Mouse (Mus musculus) left cerebral cortex, adult 2 months (tissue): ENCODE data around the gene Foxn3. TPM values are rescaled to one million over a fixed set of nuclear protein-coding genes. Genes with fewer than 3 reads are reported as not detected.

Experiments used
- DNase-seq, 2 experiments: peaks; one replicate each; pipeline ENCODE4 v3.0.0; 2021 to 2022; ENCODE audit warnings: low spot score in 2 of 2, mixed read lengths in 1 of 2; ENCODE audit errors: extremely low spot score in 1 of 2
- H3K27ac ChIP-seq: fragments of 200-600 bp; 2 replicates; pipeline ENCODE4 v1.8.1; 2022
- H3K4me3 ChIP-seq: fragments of 200-600 bp; 2 replicates; pipeline ENCODE4 v1.8.1; 2022
- CTCF ChIP-seq: fragments of 200-600 bp; IDR thresholded peaks from 2 replicates; pipeline ENCODE4 v1.8.1; 2022; ENCODE audit warnings: antibody characterized with exemption, mild to moderate bottlenecking, moderate library complexity
- intact Hi-C: fragments of 180-260 bp; cut with DNase I; formaldehyde crosslinking; loops from one replicate; pipeline ENCODE4 v1.15.1; 2025
- long read RNA-seq, 2 experiments: library from polyadenylated mRNA; stranded (forward); transcript quantifications; one replicate each; pipeline ENCODE4 v2.0.0; 2021; ENCODE audit warnings: borderline mapping rate in 2 of 2
- total RNA-seq, 2 experiments: library from RNA; stranded (reverse); gene quantifications; 2 replicates each; pipeline ENCODE4 v1.2.3; 2021

The Foxn3 gene
- 10 to 100 TPM; 52.4 to 57.4 TPM for total RNA-seq
- long read RNA-seq, experiment 1, transcript Foxn3-209 (6 exons, 2,882 nt), result major isoform, 10 of 48 reads
- long read RNA-seq, experiment 1, partial matches to known transcripts, result 0 of 48 reads
- long read RNA-seq, experiment 1, other reads (novel, unspliced or antisense), result 38 of 48 reads
- long read RNA-seq, experiment 2, transcript Foxn3-209 (6 exons, 2,882 nt), result major isoform, 13 of 41 reads
- long read RNA-seq, experiment 2, partial matches to known transcripts, result 3 of 41 reads
- long read RNA-seq, experiment 2, other reads (novel, unspliced or antisense), result 25 of 41 reads

GRCm38 (mm10) chr12:99563219-99564059 lies at the start of gene Foxn3:
Gene Foxn3 (minus strand): TSS chr12:99563582.
- peak; percentile 77 to 79 for DNase-seq
- peak within 1 kb of the TSS; percentile 90 for H3K27ac ChIP-seq
- no peak for TF ChIP-seq CTCF
- H3K4me3 ChIP-seq, result peak within 1 kb of the TSS; percentile 86
- intact Hi-C loops, result loop anchor here (2.0 to 10.0 kb wide), 4 partner anchors 63 to 469 kb away; partner anchors contain the start of genes Efcab11 and Tdp1

- intact Hi-C loops, result no loop called here
- H3K4me3 ChIP-seq, result no peak overlapping the region
- no peak for TF ChIP-seq CTCF
- H3K27ac ChIP-seq, result no peak overlapping the region
- DNase-seq, result no peak
Observed at GRCm38 (mm10) chr12:99612181-99612871, 48.9 kb upstream of the Foxn3 start.

DNA sequence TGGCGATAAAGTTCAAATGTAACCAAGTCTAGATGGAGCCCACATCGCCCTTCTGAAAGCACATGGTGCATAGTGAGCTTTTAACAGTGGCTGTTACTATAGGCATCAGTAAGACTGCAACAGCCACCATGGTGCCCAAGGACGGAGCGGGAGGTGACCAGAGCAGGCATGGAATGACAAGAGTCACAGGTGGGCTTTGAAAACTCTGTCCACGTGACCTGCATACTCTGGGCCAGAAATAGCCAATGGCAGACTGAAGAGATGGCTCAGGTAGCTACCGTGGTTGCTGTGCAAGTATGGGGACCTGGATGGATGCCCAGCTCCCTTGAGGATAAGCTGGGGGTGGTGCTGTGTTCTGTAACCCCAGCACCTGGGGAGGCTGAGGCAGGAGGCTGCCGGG lies 47.5 kb upstream of the Foxn3 start:
- H3K27ac ChIP-seq, result no peak overlapping the region
- DNase-seq, result no peak
- no peak overlapping the region for H3K4me3 ChIP-seq
- TF ChIP-seq CTCF, result no peak
- intact Hi-C loops, result no loop called here

GRCm38 (mm10) chr12:99610069-99610815 lies 46.9 kb upstream of the Foxn3 start:
- intact Hi-C loops, result no loop called here
- no peak for TF ChIP-seq CTCF

GRCm38 (mm10) chr12:99609643-99610042 lies 46.3 kb upstream of the Foxn3 start:
- Histone ChIP-seq H3K4me3 (no peak overlapping the region), H3K27ac (no peak overlapping the region)
- no peak for TF ChIP-seq CTCF
- intact Hi-C loops, result no loop called here
- DNase-seq, result no peak

More at GRCm38 (mm10) chr12:99610069-99610815, 46.9 kb upstream of the Foxn3 start:
- no peak overlapping the region for H3K4me3 ChIP-seq
- DNase-seq, result no peak
- no peak overlapping the region for H3K27ac ChIP-seq

DNA sequence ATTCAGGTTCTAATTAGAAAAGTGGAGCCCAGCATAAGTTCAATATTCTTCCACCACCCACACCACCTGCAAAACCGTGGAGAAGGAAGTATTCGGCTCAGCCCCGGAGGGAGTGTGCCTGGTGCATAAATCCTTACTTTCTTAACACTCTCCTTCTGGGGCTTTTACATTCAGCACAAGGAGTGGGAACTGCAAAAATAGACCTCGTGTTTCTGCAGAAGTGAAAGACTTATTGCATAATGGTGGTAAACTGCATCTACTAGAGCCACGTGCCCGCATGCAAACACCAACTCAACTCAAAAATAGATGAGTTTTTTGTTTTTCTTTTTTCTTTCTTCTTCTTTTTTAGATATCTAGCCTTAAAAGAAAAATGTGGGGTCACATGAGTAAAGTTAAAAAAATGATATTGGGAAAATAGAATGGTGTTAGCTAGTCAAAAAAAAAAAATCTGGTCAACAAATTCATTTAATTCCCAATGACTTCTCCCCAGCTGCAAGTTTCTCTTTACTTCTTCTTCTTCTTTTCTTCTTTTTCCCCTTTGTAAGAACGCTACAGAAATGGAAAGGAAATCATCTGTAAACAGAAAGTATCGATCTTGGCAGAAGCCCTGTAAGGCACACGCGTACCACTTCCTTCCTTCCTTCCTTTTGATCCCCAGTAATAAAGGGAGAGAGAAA lies 45.0 kb upstream of the Foxn3 start:
- DNase-seq, result peak in 1 of 2 experiments; percentile 16
- no peak for TF ChIP-seq CTCF
- no peak overlapping the region for H3K4me3 ChIP-seq
- intact Hi-C loops, result no loop called here
- no peak overlapping the region for H3K27ac ChIP-seq

DNA sequence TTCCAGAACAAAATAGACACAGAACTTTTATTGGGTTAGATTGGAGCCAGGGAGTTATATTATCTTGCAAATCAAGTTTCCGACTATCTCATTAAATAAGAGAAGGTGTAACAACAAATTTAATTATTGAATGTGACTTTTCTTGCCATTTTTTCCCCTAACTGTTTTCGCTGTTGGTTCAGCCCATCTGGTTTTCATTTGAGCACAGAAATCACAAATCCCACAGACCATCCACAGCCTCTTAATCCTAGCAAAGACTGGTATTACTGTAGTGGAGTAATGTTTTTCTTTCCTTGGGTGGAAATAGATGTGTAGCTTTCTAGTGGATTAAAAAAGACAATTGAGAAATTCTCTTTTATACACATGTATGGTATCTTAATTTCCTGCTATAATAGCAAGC lies 40.0 kb upstream of the Foxn3 start:
- no peak overlapping the region for H3K4me3 ChIP-seq

GRCm38 (mm10) chr12:99601841-99602240 lies 38.5 kb upstream of the Foxn3 start:
- DNase-seq, result no peak
- Histone ChIP-seq H3K4me3 (no peak overlapping the region), H3K27ac (no peak overlapping the region)
- intact Hi-C loops, result no loop called here
- no peak for TF ChIP-seq CTCF

More for the DNA sequence above, 40.0 kb upstream of the Foxn3 start:
- DNase-seq, result no peak
- TF ChIP-seq CTCF, result no peak
- H3K27ac ChIP-seq, result no peak overlapping the region
- intact Hi-C loops, result no loop called here

- no peak overlapping the region for H3K27ac ChIP-seq
- no peak overlapping the region for H3K4me3 ChIP-seq
- intact Hi-C loops, result no loop called here
- no peak for TF ChIP-seq CTCF
- DNase-seq, result no peak
Observed at GRCm38 (mm10) chr12:99601392-99601791, 38.0 kb upstream of the Foxn3 start.

GRCm38 (mm10) chr12:99599606-99600005 lies 36.2 kb upstream of the Foxn3 start:
- H3K4me3 ChIP-seq, result no peak overlapping the region
- intact Hi-C loops, result no loop called here
- DNase-seq, result no peak
- no peak for TF ChIP-seq CTCF
- no peak overlapping the region for H3K27ac ChIP-seq

- Histone ChIP-seq H3K4me3 (no peak overlapping the region), H3K27ac (no peak overlapping the region)
- TF ChIP-seq CTCF, result no peak
- no peak for DNase-seq
- intact Hi-C loops, result no loop called here
Observed at GRCm38 (mm10) chr12:99596397-99596796, 33.0 kb upstream of the Foxn3 start.
